Mouse (Mus musculus) thymus, adult 2 months (tissue): ENCODE measurements around the gene Slco2a1. TPM values are rescaled to one million over a fixed set of nuclear protein-coding genes. Genes with fewer than 3 reads are reported as not detected.

Experiments used
- DNase-seq: peaks from one replicate; pipeline ENCODE4 v3.0.0; 2021
- H3K27ac ChIP-seq: fragments of 200-500 bp; 2 replicates; pipeline ENCODE4 v1.5.1; 2012; ENCODE audit warnings: low read length, control low read depth; ENCODE audit not compliant: control insufficient read depth, insufficient read depth
- H3K27me3 ChIP-seq: fragments of 200-500 bp; 2 replicates; pipeline ENCODE4 v1.6.1; 2012; ENCODE audit warnings: mild to moderate bottlenecking, low read length, moderate library complexity, mixed read lengths; ENCODE audit not compliant: control insufficient read depth, insufficient read depth
- H3K36me3 ChIP-seq: fragments of 200-500 bp; 2 replicates; pipeline ENCODE4 v1.6.1; 2012; ENCODE audit warnings: mild to moderate bottlenecking, low read length, moderate library complexity; ENCODE audit not compliant: control insufficient read depth, insufficient read depth
- H3K4me1 ChIP-seq: fragments of 200-500 bp; replicated peaks from 2 replicates; pipeline ENCODE4 v1.6.1; 2012; ENCODE audit warnings: low read length; ENCODE audit not compliant: control insufficient read depth, insufficient read depth
- H3K4me3 ChIP-seq: fragments of 200-500 bp; 2 replicates; pipeline ENCODE4 v1.5.1; 2012; ENCODE audit warnings: mild to moderate bottlenecking, low read length, control low read depth, moderate library complexity; ENCODE audit not compliant: control insufficient read depth, insufficient read depth
- CTCF ChIP-seq: fragments of 200-500 bp; IDR thresholded peaks from 2 replicates; pipeline ENCODE4 v1.5.1; 2012; ENCODE audit warnings: mild to moderate bottlenecking, control low read depth, low read length, moderate library complexity, borderline replicate concordance; ENCODE audit not compliant: control insufficient read depth, poor library complexity, insufficient read depth; ENCODE audit errors: extremely low read depth
- POLR2A ChIP-seq: fragments of 200-500 bp; IDR thresholded peaks from 2 replicates; pipeline ENCODE4 v1.6.1; 2012; ENCODE audit warnings: mild to moderate bottlenecking, low read length, control low read depth, moderate library complexity; ENCODE audit not compliant: control insufficient read depth, poor library complexity, insufficient read depth; ENCODE audit errors: extremely low read depth
- WGBS: fragments of 180-500 bp; shearing (Covaris S2); methylation state at CpG from one replicate; pipeline ENCODE4 v1.1.7; 2018; 5-methylcytosine and 5-hydroxymethylcytosine counted together
- polyA plus RNA-seq: library from polyadenylated mRNA; depleted of rRNA; stranded (reverse); fragments of >200 nt; gene quantifications from 2 replicates; pipeline ENCODE4 v1.2.3, GENCODE M21; 2012

The Slco2a1 gene
- polyA plus RNA-seq, 1 experiment: 30.5 TPM

DNA sequence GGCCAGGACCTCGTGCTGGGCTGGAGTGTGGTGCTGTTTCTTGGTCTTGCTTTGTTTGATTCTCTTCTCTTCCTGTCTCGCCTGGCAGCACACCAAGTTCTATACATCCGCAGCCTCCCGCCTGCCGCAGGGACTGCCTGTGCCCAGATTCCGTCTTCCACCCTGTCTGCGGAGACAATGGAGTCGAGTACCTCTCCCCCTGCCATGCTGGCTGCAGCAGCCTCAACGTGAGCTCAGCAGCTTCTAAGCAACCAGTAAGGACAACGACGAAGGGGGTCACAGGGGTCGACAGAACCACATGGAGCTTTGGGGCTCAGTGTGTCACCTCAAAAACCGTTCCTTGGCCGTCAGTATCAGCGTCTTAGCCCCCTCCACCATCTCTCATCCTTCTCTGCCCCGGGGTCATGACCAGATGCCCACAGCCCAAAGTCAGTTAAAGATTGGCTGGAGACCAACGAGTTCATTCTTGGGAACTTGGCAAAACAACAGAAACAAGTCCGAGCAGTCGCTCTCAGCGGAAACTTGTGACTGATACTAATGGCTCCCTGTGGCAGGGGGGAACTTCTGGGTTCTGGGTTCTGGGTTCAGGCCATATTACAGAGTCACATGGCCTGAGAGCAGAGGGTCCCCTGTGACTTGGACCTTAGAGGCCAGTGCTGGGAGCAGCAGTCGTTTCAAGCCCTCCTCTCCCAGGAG is 88.5 kb downstream of the Slco2a1 start:
- TF ChIP-seq CTCF (no peak), POLR2A (no peak)
- H3K4me1 ChIP-seq: no peaks in the 10 kb centered on the region

DNA sequence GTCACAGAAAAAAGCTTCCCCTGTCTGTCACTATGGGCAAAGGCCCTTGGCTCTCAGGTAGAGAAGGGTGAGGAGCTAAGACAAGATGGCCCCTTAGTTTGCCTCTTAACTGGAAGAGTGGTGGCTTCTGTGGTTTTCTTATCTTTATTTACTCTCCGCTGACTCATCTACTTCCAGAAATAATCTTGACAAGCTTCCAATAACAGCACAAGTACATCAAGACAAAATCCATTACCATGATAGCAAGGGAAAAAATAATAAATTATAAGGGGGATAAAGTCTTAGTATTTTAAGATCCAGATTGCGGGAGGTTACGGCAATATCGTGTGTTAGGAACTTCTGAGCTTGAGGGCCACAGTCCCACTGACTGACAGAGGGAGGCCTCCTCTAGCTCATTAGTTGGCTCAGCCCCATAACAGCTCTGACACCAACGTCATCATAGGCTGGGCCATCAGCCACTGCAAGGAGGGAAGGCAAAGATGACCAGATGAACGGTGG is 89.7 kb downstream of the Slco2a1 start:
- H3K36me3 ChIP-seq: no peaks in the 10 kb centered on the region
- H3K4me1 ChIP-seq: no peaks in the 10 kb centered on the region
- no peaks in the 10 kb centered on the region for H3K27me3 ChIP-seq
- no peak overlapping the region for H3K27ac ChIP-seq
- DNase-seq: no peak
- H3K4me3 ChIP-seq: no peak overlapping the region
- TF ChIP-seq POLR2A (no peak), CTCF (no peak)
- 77% methylated on average over 6 of the region's 6 CpGs for WGBS

More for the DNA sequence above, 88.5 kb downstream of the Slco2a1 start:
- H3K27ac ChIP-seq: no peak overlapping the region
- no peak overlapping the region for H3K4me3 ChIP-seq
- no peak for DNase-seq
- H3K36me3 ChIP-seq: no peaks in the 10 kb centered on the region
- WGBS: 90% methylated on average over 21 of the region's 21 CpGs
- no peaks in the 10 kb centered on the region for H3K27me3 ChIP-seq

DNA sequence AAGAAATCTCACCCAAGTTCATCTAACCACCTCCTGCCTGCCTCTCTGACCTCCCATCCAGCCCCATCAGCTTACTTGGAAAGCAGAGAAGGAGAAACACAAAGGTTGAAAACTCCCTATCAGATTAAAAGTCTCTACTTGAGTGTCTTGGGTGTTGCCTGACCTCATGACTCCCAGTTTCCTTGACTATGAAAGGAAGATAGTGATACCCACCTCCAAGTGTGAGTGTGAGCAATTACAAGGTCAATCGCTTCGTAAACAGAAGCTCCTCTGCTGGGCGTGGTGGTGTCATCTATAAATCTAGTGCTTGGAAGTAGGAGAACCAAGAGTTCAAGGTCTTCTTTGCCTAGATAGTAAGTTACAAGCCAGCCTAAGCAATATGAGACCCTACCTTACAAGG is 91.7 kb downstream of the Slco2a1 start:
- TF ChIP-seq POLR2A: no peak
- no peak for TF ChIP-seq CTCF
- Histone ChIP-seq H3K4me3 (no peak overlapping the region), H3K36me3 (no peaks in the 10 kb centered on the region), H3K27ac (no peak overlapping the region), H3K4me1 (no peaks in the 10 kb centered on the region), H3K27me3 (no peaks in the 10 kb centered on the region)
- over 99% methylated on average over 3 of the region's 3 CpGs for WGBS
- DNase-seq: no peak

DNA sequence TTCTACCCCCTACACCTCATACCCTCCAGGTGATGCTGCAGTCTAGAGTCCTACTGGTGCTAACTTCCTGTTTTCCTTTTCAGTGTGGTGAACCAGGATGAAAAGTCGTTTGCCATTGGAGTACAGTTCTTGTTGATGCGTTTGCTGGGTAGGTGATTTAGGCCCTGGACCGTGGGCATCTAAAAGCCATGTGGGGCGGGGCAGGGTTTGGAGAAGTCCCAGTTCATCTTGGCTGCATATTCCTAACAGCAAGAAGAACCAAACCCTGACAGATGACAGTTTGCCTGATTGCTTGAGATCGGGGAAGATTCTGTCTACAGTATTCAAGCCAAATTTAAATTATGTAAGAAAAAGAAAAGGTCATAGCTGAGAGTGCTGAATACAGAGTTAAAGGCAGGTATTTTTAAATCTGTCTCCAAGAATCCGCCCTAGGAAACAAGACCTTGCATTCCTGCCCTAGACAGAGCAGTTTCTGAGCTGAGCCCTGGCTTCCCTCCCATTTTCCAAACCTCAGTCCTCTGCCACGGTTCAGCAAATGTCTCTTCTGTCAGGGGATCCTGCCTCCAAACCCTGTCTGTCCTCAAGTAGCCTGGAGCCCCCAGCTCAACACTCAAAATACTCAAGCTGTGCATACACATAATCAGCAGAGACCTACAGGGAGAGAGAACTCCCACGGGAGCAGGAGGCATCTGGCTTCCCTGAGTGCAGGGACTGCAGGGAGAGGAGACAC is 93.9 kb downstream of the Slco2a1 start:
- WGBS: 66% methylated on average over 8 of the region's 8 CpGs
- no peaks in the 10 kb centered on the region for H3K4me1 ChIP-seq
- TF ChIP-seq POLR2A (no peak), CTCF (no peak)
- H3K27ac ChIP-seq: no peak overlapping the region
- H3K27me3 ChIP-seq: no peaks in the 10 kb centered on the region
- no peaks in the 10 kb centered on the region for H3K36me3 ChIP-seq
- H3K4me3 ChIP-seq: no peak overlapping the region
- no peak for DNase-seq

DNA sequence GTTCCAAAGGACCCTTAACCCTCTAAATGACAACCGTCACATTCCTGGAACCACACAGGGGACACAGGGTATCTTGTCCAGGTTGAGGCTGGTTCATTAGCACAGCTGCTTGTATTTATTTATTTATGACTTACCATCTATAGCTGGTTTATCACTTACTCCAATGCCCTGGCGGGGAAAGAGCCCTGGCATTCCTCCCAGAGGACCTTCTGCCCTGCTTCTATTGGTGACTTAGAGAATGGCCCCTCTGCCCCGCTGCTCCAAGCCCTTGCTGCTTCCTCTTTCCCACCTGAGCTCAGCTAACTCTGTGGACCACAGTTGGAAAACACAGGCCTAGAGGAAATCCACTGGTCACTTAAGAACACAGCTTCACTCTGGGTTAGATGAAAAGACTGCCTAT is 94.9 kb downstream of the Slco2a1 start:
- 77% methylated on average over 3 of the region's 3 CpGs for WGBS
- Histone ChIP-seq H3K4me3 (no peak overlapping the region), H3K27me3 (no peaks in the 10 kb centered on the region), H3K4me1 (no peaks in the 10 kb centered on the region), H3K36me3 (no peaks in the 10 kb centered on the region), H3K27ac (no peak overlapping the region)
- no peak for TF ChIP-seq POLR2A
- no peak for TF ChIP-seq CTCF
- DNase-seq: no peak

DNA sequence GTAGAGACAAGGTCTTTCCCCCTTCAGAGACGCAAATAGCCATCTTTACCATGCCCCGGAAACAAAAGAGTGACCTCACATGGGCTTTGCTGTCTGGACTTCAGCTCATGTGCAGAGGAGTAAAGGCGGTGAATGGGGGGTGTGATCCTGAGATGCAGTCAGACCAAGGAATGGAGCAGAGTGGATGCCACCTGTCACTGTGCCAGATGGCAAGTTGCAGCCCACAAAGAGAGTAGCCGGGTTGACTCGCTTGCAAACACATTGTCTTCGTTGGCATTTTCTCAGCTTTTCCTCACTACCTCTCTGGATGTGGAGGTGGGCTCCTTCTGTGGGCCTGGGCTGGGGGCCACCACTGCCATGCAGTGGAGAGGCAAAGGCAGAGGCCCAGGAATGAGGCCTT is 98.2 kb downstream of the Slco2a1 start:
- WGBS: 95% methylated on average over 6 of the region's 6 CpGs
- Histone ChIP-seq H3K4me1 (no peaks in the 10 kb centered on the region), H3K4me3 (no peak overlapping the region), H3K36me3 (no peaks in the 10 kb centered on the region), H3K27me3 (no peaks in the 10 kb centered on the region), H3K27ac (no peak overlapping the region)
- no peak for DNase-seq
- TF ChIP-seq CTCF (no peak), POLR2A (no peak)

DNA sequence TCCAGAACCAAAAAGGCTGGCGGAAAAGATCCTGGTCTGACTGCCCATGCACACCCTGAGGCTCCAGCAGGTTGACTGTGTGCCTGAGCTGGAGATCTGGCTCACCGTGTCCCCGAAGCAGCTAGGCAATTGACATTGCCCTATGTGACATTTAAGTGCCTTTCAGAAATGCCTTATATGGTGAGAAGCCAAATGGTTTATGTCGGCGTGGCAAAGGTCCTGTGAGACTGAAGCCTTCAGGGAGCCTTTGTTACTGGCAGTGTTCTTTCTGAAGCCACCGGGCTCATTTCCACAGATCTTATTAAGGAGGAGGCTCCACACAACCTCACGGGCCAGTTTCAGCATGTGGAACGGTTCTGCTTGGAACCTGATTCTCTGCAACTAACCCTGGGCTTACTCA is 98.8 kb downstream of the Slco2a1 start:
- no peak overlapping the region for H3K4me3 ChIP-seq
- H3K27ac ChIP-seq: peak overlapping the region; percentile 39; the same call in 1 of the 2 replicates
- H3K4me1 ChIP-seq: peaks cover under 1% of the 10 kb centered on the region; the same call in 1 of the 2 replicates
- no peaks in the 10 kb centered on the region for H3K36me3 ChIP-seq
- 87% methylated on average over 8 of the region's 8 CpGs for WGBS
- H3K27me3 ChIP-seq: no peaks in the 10 kb centered on the region
- TF ChIP-seq CTCF (no peak), POLR2A (no peak)
- no peak for DNase-seq
